Mouse (Mus musculus): ENCODE results near the gene Senp5.

Gene Senp5

DNA sequence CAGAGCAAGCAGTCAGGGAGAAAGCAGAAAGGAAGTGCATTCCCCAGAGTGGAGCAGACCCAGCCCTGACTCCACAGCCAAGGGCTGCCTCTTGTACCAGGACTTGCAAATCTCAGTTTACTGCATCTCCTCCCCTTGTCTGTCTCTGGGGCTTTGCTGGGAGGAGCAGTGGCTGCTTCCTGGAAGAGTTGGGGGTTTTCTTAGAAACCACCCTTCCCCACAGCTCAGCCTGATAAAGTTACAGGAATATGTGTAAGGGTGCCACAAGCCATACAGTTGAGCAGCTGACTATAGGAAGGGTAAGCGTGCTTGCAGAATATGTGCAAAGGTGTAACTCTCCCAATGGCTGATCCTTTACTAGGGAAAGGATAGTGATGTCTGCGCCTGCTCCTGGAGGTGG, 62.5 kb downstream of the Senp5 start:
- in situ Hi-C loops (cut with MboI, MseI): no loop called here

- in situ Hi-C loops (cut with MboI, MseI): no loop called here
Observed at GRCm38 (mm10) chr16:31938856-31939255, 64.2 kb downstream of the Senp5 start.

DNA sequence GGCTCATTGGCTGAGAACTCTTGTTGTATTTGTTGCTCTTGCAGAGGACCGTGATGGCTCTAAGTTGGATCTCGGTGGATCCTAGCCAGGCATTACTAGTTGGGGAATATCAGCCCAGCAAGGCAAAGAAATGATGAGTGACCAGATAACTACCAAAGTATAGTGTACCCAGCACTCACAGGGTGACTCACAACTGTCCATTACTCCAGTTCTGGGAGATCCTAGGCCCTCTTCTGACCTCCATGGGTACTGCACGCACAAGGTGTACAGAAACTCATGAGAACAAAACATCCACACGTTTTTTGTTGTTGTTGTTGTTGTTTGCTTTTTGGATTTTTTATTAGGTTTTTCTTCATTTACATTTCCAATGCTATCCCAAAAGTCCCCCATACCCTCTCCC, 66.5 kb downstream of the Senp5 start:
- in situ Hi-C loops (cut with MboI, MseI): no loop called here

DNA sequence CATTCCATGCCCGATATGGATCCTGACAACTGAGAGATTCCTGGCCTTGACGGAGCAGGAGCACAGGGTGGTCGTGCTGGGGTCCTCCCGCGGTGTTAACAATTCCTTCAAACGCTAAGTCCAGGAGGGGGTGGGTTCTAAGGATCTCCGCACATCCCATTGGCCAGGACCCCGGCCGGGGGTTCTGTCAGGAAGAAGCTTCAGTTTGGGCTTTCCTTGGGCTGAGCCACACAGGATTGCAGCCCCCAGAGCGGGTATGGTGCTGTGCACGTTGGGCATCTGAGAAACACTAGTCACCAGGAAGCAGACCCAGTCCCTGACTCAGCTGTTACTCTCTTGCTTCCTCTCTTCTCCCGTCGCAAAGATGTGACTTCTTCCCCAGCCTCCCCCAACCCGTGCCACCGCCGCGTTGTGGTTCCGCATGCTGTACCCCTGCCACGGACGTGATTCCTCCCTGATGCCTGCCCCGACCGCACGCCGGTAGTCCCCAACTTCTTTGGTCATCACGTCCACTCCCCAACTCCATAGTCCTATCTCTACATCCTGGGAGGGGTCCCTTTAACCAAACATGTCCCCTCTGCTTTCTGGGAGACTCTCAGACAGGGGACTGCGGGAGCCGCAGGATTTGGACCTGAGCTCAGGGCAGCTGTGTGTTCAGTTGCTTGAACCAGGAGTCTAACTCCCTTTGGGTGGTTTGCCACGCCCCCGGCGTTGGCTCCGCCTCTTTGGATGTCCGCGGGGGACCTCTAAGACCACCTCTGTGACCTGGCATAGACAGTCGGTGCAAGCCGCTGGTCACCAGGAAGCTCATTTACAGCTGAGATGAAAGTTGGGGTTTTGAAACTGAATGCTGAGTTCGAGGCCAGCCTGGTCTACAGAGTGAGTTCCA, 67.8 kb downstream of the Senp5 start:
- in situ Hi-C loops (cut with MboI, MseI): no loop called here

GRCm38 (mm10) chr16:31934550-31935010, 68.5 kb downstream of the Senp5 start:
- in situ Hi-C loops (cut with MboI, MseI): no loop called here

DNA sequence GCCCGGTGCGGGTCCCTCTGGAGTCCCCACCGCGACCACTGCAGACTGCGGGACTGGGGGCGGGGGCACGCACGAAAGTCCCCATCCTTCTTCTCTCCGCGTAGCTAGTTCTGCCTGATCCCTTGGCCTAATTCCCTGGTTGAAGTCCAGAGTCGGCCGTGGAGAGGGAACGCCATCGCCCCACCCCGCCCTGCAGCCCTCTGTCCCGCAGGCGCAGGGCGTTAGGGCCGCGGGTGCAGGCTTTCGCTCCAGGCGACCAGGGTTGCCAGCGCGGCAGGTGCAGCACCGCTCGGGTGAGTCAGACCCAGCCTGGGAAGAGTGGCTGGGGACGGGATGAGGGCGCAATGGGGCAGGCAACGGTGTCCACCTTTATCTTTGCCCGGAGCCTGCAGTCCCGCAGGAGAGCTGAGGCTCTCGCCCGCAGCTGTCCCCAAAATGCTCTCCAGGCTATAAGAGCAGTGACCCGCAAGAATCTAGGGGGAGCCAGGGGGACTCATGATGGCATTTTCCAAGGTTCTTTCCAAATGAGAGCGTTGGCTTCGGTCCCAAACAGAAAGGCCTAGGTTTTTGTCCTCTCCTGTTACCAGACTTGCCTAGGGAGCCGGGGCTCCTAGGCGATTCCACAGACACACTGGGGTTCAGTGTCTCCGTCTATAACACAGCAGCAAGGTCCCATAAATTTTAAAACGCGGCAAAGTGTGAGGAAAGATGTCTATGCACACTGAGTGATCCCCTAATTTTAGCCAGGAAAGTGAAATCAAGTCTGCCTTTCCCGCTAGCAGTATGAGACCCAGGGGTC, 69.1 kb downstream of the Senp5 start, which contains the start of gene Pigz:
Gene Pigz, plus strand, starts transcription at position 101 of the 799 bp plus-strand sequence.
- in situ Hi-C loops (cut with MboI, MseI): no loop called here

DNA sequence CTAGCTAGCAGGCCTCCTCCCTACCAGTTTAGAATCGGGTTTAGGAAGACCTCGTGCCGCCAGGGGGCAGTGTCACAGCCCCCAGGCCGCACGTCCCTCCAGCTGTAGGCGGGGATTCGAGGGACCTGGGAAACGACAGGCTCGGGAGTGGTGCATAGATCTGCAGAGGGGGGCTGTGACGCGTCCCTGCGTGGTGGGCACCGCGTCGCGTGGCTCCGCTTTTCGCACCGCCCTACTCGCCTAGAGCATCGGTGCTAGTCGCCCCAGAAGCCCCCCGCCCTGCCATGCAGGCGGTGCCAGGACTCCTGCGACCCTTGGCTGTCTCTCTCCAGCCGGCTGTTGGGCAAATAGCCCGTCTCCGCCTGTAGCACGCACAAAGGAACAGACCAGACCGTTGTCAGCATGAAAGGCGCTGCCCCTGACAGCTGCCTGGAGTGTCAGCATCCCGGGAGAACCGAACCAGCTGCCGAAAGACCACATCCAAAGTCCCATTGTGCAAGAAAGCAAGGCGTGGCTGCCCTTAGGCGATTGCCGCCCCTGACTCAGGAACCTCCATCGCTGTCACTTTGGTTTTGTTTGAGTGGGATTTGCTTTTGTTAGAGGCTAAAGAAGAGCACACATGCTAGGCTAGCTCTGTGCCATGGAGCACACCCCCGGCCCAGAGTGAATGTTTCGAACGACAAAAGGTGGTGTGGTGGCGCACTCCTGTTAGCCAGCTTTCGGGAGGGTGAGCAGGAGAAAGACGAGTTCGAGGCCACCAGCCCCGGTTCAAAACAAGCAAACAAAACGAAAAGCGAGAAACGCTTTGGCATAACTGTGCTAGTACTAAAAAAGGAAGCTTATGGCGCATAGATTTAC, 70.0 kb downstream of the Senp5 start:
- in situ Hi-C loops (cut with MboI, MseI): no loop called here

DNA sequence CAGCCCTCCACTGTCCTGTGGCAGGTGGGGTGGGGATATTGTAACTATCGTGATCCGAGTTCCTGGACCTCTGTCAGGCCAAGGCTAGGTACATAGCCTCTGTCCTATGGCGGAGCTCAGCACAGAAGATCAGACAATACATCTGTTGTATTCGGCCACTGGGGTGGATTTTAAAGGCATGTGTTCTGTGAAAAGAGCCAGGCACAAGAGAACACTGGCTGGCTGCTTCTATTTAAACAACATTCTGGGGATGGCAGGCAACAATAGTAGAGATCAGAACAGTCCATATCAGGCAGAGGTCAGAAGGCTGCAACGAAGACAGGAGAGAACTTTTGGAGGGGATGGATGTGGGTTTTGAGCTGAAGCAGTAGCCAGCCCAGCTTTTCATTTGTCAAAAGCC, 70.8 kb downstream of the Senp5 start:
- in situ Hi-C loops (cut with MboI, MseI): no loop called here

DNA sequence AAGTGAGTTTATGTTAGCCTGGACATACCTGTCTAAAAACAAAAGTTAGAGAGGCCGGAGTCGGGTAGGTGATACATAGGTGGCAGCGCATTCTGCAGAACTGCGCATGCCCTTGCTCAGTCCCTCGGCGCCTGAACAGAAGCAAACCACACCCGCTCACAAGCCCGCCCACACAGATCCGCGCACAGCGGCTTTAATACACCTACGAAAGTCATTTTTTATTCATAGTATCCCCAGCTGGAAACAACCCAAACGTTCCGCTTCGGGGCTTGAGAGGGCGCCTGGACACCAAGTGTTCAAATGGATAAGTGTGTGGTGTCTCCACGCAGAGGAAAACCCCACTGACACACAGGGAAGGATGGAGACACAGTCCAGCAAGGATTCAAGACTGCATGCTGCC, 71.8 kb downstream of the Senp5 start:
- in situ Hi-C loops (cut with MboI, MseI): no loop called here

DNA sequence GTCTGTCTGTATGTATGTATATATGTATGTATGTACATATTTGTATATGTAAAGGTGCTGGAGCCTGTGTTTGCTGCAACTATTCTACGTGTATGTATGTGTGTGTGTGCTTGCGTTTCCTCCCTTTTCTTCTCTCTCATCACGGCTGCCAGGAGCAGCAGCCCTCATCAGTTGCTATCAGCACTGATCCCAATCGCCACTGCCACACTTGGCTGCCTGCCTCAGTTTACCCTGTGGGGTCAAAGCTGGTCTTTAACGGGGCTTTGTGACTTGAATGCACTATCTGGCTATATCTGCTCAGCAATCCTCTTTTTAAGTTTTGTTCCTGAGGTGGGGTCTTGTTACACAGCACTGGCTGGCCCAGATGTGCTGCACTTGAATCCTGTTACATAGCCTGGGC, 75.7 kb downstream of the Senp5 start:
- in situ Hi-C loops (cut with MboI, MseI): no loop called here

DNA sequence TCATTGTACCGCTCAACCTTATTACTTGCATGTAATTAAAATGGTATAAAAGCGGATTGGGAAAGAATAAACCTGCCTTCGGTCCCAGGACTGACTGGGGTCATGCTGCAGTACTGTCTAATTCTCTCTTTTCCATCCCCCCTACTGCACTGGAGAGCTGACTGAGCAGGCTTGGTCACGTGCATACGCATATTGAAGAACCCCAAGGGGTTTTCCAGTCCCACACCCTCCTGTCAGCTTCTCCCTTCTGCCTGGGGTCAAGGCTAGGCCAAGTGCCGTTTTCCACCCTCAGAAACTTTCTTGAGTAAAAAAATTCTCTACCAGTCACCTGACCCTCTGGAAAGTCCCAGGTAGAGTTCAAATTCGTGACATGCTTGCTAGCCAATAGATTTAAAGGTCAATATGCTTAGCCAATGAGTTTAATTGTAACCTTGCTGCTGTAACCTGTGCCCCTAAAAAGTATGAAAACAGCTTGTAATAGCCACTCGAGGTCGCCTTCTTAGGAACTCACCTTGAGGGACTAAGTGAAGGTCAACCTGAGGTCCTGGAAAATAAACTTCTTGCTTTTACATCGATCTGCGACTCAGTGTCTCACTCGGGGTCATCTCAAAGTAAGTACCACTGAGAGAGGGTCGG, 76.4 kb downstream of the Senp5 start:
- in situ Hi-C loops (cut with MboI, MseI): no loop called here

DNA sequence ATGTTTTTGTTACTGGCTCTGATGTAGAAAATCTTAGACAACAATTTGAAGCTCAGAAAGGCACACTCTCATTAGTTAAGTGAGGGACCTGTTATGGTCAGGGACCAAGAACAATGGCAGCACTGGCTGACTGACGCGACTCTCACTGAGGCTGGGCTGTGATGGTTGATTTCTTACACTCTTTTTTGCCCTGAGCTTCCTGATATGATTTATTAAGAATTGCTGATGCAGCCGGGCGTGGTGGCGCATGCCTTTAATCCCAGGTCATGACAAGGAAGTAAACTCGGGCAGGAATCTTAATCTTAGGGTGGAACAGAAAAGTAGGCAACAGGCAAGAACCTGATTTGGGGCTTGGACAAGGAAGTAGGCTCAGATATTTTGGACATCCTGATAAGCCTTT, 77.0 kb downstream of the Senp5 start:
- in situ Hi-C loops (cut with MboI, MseI): no loop called here

DNA sequence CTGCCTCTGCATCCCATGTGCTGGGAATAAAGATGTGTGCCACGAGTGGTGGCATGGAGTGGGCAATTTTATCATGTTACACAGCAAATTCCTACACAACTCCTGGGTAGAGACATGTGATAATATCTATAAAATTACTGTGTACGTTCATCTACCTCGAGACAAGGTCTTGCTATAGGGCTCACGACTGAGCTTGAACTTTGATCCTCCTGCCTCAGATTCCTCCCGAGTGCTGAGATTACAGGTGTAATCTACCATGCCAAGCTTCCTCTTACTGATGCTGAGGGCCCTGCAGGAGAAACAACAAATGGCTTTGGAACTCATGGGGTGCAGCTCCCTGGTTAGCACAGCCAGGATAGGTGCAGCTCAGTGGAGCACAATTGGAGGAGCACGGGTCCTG, 78.7 kb downstream of the Senp5 start:
- in situ Hi-C loops (cut with MboI, MseI): no loop called here

- in situ Hi-C loops (cut with MboI, MseI): loop anchor here (5.0 to 10.0 kb wide), 2 partner anchors 41 to 63 kb away; partner anchors contain the start of gene Meltf
Observed at GRCm38 (mm10) chr16:31918248-31918724, 84.8 kb downstream of the Senp5 start.

- in situ Hi-C loops (cut with MboI, MseI): loop anchor here (5.0 to 10.0 kb wide), 2 partner anchors 40 to 63 kb away; partner anchors contain the start of gene Meltf
Observed at GRCm38 (mm10) chr16:31917776-31918175, 85.3 kb downstream of the Senp5 start.

GRCm38 (mm10) chr16:31910281-31910847, 92.7 kb downstream of the Senp5 start:
- in situ Hi-C loops (cut with MboI, MseI): loop anchor here (10.0 kb wide), 1 partner anchor 56 kb away; no protein-coding TSS in a partner anchor

Measured in regulatory T cell (primary cell).